Mouse (Mus musculus) forebrain, embryonic 10.5 days (tissue): ENCODE measurements around the gene D130043K22Rik. TPM values are rescaled to one million over a fixed set of nuclear protein-coding genes. Genes with fewer than 3 reads are reported as not detected.
"Not testable (repeated sequence)": the region's sequence is repeated elsewhere in the genome, so short reads cannot be mapped to it uniquely, and the experiment has no call there.

Experiments
- DNase-seq: peaks from one replicate; pipeline ENCODE4 v3.0.0-alpha.2; 2017; ENCODE audit warnings: low spot score; ENCODE audit errors: extremely low spot score
- H3K27ac ChIP-seq: fragments of 300-500 bp; sonication (generic); 2 replicates; pipeline ENCODE4 v1.5.1; 2016; ENCODE audit warnings: mild to moderate bottlenecking
- H3K27me3 ChIP-seq: fragments of 300-500 bp; sonication (generic); 2 replicates; pipeline ENCODE4 v1.6.1; 2016; ENCODE audit warnings: mild to moderate bottlenecking; ENCODE audit not compliant: poor library complexity, severe bottlenecking
- H3K36me3 ChIP-seq: fragments of 300-500 bp; sonication (generic); replicated peaks from 2 replicates; pipeline ENCODE4 v1.6.1; 2016; ENCODE audit warnings: mild to moderate bottlenecking, moderate library complexity
- H3K4me1 ChIP-seq: fragments of 300-500 bp; sonication (generic); 2 replicates; pipeline ENCODE4 v1.6.1; 2016
- H3K4me3 ChIP-seq: fragments of 300-500 bp; sonication (generic); 2 replicates; pipeline ENCODE4 v1.5.1; 2016; ENCODE audit warnings: mild to moderate bottlenecking, moderate library complexity
- H3K9me3 ChIP-seq: fragments of 300-500 bp; sonication (generic); 2 replicates; pipeline ENCODE4 v1.6.1; 2016; ENCODE audit warnings: mild to moderate bottlenecking, moderate library complexity
- WGBS: fragments of 180-500 bp; shearing (Covaris S2); methylation state at CpG from one replicate; pipeline ENCODE4 v1.1.7; 2016; 5-methylcytosine and 5-hydroxymethylcytosine counted together
- polyA plus RNA-seq: library from polyadenylated mRNA; unstranded; fragments of >200 nt; fragmentation: Nextera tagmentation; extraction: Ambion mirVana; gene quantifications from 2 replicates; pipeline ENCODE4 v1.2.1, GENCODE M21; 2016

D130043K22Rik gene
- polyA plus RNA-seq, 1 experiment from 2014 or later = 0.43 TPM

- H3K27ac ChIP-seq = no peak overlapping the region
- no peaks in the 10 kb centered on the region for H3K9me3 ChIP-seq
- H3K4me3 ChIP-seq = no peak overlapping the region
- WGBS = 71% methylated on average over 4 of the region's 4 CpGs
- peaks cover 5% of the 10 kb centered on the region; the same call in 1 of the 2 replicates for H3K4me1 ChIP-seq
- H3K27me3 ChIP-seq = no peaks in the 10 kb centered on the region
- peaks cover 75% of the 10 kb centered on the region for H3K36me3 ChIP-seq
- peak; percentile 18 for DNase-seq
These were observed 28.5 kb upstream of the D130043K22Rik start for GRCm38 (mm10) chr13:24816125-24817092.

GRCm38 (mm10) chr13:24819931-24820330 lies 25.0 kb upstream of the D130043K22Rik start:
- Histone ChIP-seq H3K9me3 (no peaks in the 10 kb centered on the region), H3K4me3 (no peak overlapping the region), H3K27ac (no peak overlapping the region), H3K27me3 (no peaks in the 10 kb centered on the region), H3K36me3 (peaks cover 40% of the 10 kb centered on the region), H3K4me1 (peaks cover 5% of the 10 kb centered on the region; the same call in 1 of the 2 replicates)
- DNase-seq = no peak
- 89% methylated on average over 1 of the region's 1 CpGs for WGBS

- H3K9me3 ChIP-seq = no peaks in the 10 kb centered on the region
- peaks cover 17% of the 10 kb centered on the region for H3K36me3 ChIP-seq
- H3K4me3 ChIP-seq = no peak overlapping the region
- no peak for DNase-seq
- H3K4me1 ChIP-seq = no peaks in the 10 kb centered on the region
- no peak overlapping the region for H3K27ac ChIP-seq
- WGBS = 87% methylated on average over 16 of the region's 16 CpGs
- no peaks in the 10 kb centered on the region for H3K27me3 ChIP-seq
These were observed 22.1 kb upstream of the D130043K22Rik start for GRCm38 (mm10) chr13:24822663-24823343.

- H3K4me1 ChIP-seq = no peaks in the 10 kb centered on the region
- no peaks in the 10 kb centered on the region for H3K27me3 ChIP-seq
- no peaks in the 10 kb centered on the region for H3K9me3 ChIP-seq
- DNase-seq = no peak
- H3K36me3 ChIP-seq = peaks cover 3% of the 10 kb centered on the region
- no peak overlapping the region for H3K27ac ChIP-seq
- 88% methylated on average over 4 of the region's 4 CpGs for WGBS
- H3K4me3 ChIP-seq = no peak overlapping the region
These were observed 20.3 kb upstream of the D130043K22Rik start for GRCm38 (mm10) chr13:24824647-24825046.

- peaks cover 2% of the 10 kb centered on the region for H3K4me1 ChIP-seq
- no peak for DNase-seq
- WGBS = 91% methylated on average over 4 of the region's 4 CpGs
- no peaks in the 10 kb centered on the region for H3K27me3 ChIP-seq
- no peak overlapping the region for H3K27ac ChIP-seq
- H3K4me3 ChIP-seq = no peak overlapping the region
- H3K9me3 ChIP-seq = no peaks in the 10 kb centered on the region
- no peaks in the 10 kb centered on the region for H3K36me3 ChIP-seq
These were observed 19.3 kb upstream of the D130043K22Rik start for GRCm38 (mm10) chr13:24825587-24825986.

GRCm38 (mm10) chr13:24826116-24826515 lies 18.8 kb upstream of the D130043K22Rik start:
- 89% methylated on average over 7 of the region's 7 CpGs for WGBS
- Histone ChIP-seq H3K27me3 (no peaks in the 10 kb centered on the region), H3K4me3 (no peak overlapping the region), H3K36me3 (no peaks in the 10 kb centered on the region), H3K9me3 (no peaks in the 10 kb centered on the region), H3K27ac (no peak overlapping the region), H3K4me1 (peaks cover 5% of the 10 kb centered on the region)
- no peak for DNase-seq

- DNase-seq = peak; percentile 19
- Histone ChIP-seq H3K36me3 (peaks cover 15% of the 10 kb centered on the region), H3K27ac (peak overlapping the region; percentile 97), H3K4me3 (peak overlapping the region; percentile 97), H3K27me3 (no peaks in the 10 kb centered on the region), H3K4me1 (peaks cover 27% of the 10 kb centered on the region), H3K9me3 (no peaks in the 10 kb centered on the region)
- WGBS = 5% methylated on average over 20 of the region's 20 CpGs
These were observed 14.1 kb upstream of the D130043K22Rik start for GRCm38 (mm10) chr13:24830756-24831352.

- DNase-seq = peak; percentile 99
- Histone ChIP-seq H3K9me3 (no peaks in the 10 kb centered on the region), H3K27ac (peak within 1 kb of the TSS; percentile 97), H3K36me3 (peaks cover 22% of the 10 kb centered on the region), H3K27me3 (no peaks in the 10 kb centered on the region), H3K4me1 (peaks cover 27% of the 10 kb centered on the region), H3K4me3 (peak within 1 kb of the TSS; percentile 97)
- under 1% methylated on average over 90 of the region's 90 CpGs for WGBS
These were observed 13.4 kb upstream of the D130043K22Rik start, which contains the start of the genes Acot13 and Tdp2 for GRCm38 (mm10) chr13:24831353-24832130. Gene Acot13 (minus strand): TSS chr13:24831540. Gene Tdp2 (plus strand): TSS chr13:24831679.

GRCm38 (mm10) chr13:24832131-24832810 lies 12.7 kb upstream of the D130043K22Rik start:
- no peaks in the 10 kb centered on the region for H3K9me3 ChIP-seq
- H3K4me3 ChIP-seq = peak overlapping the region; percentile 97
- WGBS = 5% methylated on average over 21 of the region's 21 CpGs

GRCm38 (mm10) chr13:24832811-24833155 lies 12.2 kb upstream of the D130043K22Rik start:
- peak overlapping the region; percentile 97 for H3K4me3 ChIP-seq
- H3K9me3 ChIP-seq = no peaks in the 10 kb centered on the region
- H3K27me3 ChIP-seq = no peaks in the 10 kb centered on the region
- peaks cover 27% of the 10 kb centered on the region for H3K4me1 ChIP-seq
- peak overlapping the region; percentile 97; the same call in 1 of the 2 replicates for H3K27ac ChIP-seq
- no peak for DNase-seq
- whole genome bisulfite sequencing = 81% methylated on average over 2 of the region's 2 CpGs
- peaks cover 34% of the 10 kb centered on the region for H3K36me3 ChIP-seq

More at GRCm38 (mm10) chr13:24832131-24832810, 12.7 kb upstream of the D130043K22Rik start:
- H3K4me1 ChIP-seq = peaks cover 27% of the 10 kb centered on the region
- no peaks in the 10 kb centered on the region for H3K27me3 ChIP-seq
- peaks cover 29% of the 10 kb centered on the region for H3K36me3 ChIP-seq
- no peak for DNase-seq
- peak overlapping the region; percentile 97 for H3K27ac ChIP-seq

- not testable (repeated sequence) for H3K4me3 ChIP-seq, H3K27ac ChIP-seq, H3K27me3 ChIP-seq, DNase-seq, H3K9me3 ChIP-seq
- peaks cover 80% of the 10 kb centered on the region for H3K36me3 ChIP-seq
- WGBS = 94% methylated on average over 8 of the region's 8 CpGs
- peaks cover 17% of the 10 kb centered on the region for H3K4me1 ChIP-seq
These were observed 7.2 kb upstream of the D130043K22Rik start for GRCm38 (mm10) chr13:24837765-24838164.
